Mouse (Mus musculus): ENCODE measurements around the gene Ankrd44.

- no peak for TF ChIP-seq POLR2A (IDR thresholded peaks at IDR 0.05; ENCODE audit: low read depth, low read length)
- no peak for TF ChIP-seq CTCF (conservative IDR thresholded peaks at IDR 0.05; ENCODE audit: insufficient read depth, insufficient read length, low read depth, low read length)
Observed at GRCm38 (mm10) chr1:54965159-54965995, 39.2 kb upstream of the Ankrd44 start.
